Mouse (Mus musculus) heart, postnatal 0 days (tissue): ENCODE measurements around the gene Pih1d3. TPM values are rescaled to one million over a fixed set of nuclear protein-coding genes. Genes with fewer than 3 reads are reported as not detected.
A peak's percentile ranks its signal among the peaks of the same experiment; 100 is the strongest.

Experiments
- ATAC-seq: fragments of 200-750 bp; cut with Nextera tagmentation; 2 replicates; pipeline ENCODE4 v1.8.0; 2017; ENCODE audit warnings: low read depth, moderate number of reproducible peaks, moderate library complexity; ENCODE audit not compliant: insufficient read depth
- DNase-seq: peaks from one replicate; pipeline ENCODE4 v3.0.0-alpha.2; 2016; ENCODE audit warnings: low spot score
- H3K27ac ChIP-seq: fragments of 300-500 bp; sonication (generic); 2 replicates; pipeline ENCODE4 v1.5.1; 2014; ENCODE audit warnings: low read depth, mild to moderate bottlenecking
- H3K27me3 ChIP-seq: fragments of 300-500 bp; sonication (generic); 2 replicates; pipeline ENCODE4 v1.6.1; 2014; ENCODE audit warnings: low read length, mixed read lengths; ENCODE audit not compliant: control insufficient read depth, insufficient read depth
- H3K36me3 ChIP-seq: fragments of 300-500 bp; sonication (generic); replicated peaks from 2 replicates; pipeline ENCODE4 v1.6.1; 2014; ENCODE audit warnings: low read length, mixed read lengths; ENCODE audit not compliant: control insufficient read depth, insufficient read depth
- H3K4me1 ChIP-seq: fragments of 300-500 bp; sonication (generic); 2 replicates; pipeline ENCODE4 v1.6.1; 2014; ENCODE audit warnings: antibody characterized with exemption; ENCODE audit not compliant: control insufficient read depth, insufficient read depth
- H3K4me2 ChIP-seq: fragments of 300-500 bp; sonication (generic); 2 replicates; pipeline ENCODE4 v1.6.1; 2014; ENCODE audit warnings: low read depth, mild to moderate bottlenecking, low read length, moderate library complexity
- H3K4me3 ChIP-seq: fragments of 300-500 bp; sonication (generic); 2 replicates; pipeline ENCODE4 v1.5.1; 2014; ENCODE audit warnings: low read depth, low read length
- H3K9ac ChIP-seq: fragments of 300-500 bp; sonication (generic); replicated peaks from 2 replicates; pipeline ENCODE4 v1.6.1; 2014; ENCODE audit warnings: low read depth, low read length, mixed read lengths
- H3K9me3 ChIP-seq: fragments of 300-500 bp; sonication (generic); replicated peaks from 2 replicates; pipeline ENCODE4 v1.6.1; 2016; ENCODE audit warnings: low read length; ENCODE audit not compliant: control insufficient read depth
- CTCF ChIP-seq: IDR thresholded peaks from 2 replicates; pipeline ENCODE4 v1.5.1; 2016; ENCODE audit warnings: antibody characterized with exemption, control low read depth, low read depth
- EP300 ChIP-seq: IDR thresholded peaks from 2 replicates; pipeline ENCODE4 v1.6.1; 2016; ENCODE audit warnings: antibody characterized with exemption, low read depth
- WGBS: fragments of 180-500 bp; shearing (Covaris S2); extraction: QIAGEN DNeasy Blood & Tissue Kit; methylation state at CpG from one replicate; pipeline ENCODE4 v1.1.7; 2014; 5-methylcytosine and 5-hydroxymethylcytosine counted together
- polyA plus RNA-seq: library from polyadenylated mRNA; unstranded; fragments of >200 nt; fragmentation: Nextera tagmentation; extraction: Ambion mirVana; gene quantifications from 2 replicates; pipeline ENCODE4 v1.2.1, GENCODE M21; 2015
- total RNA-seq: library from RNA; depleted of rRNA; stranded (reverse); fragments of >200 nt; gene quantifications from 2 replicates; pipeline ENCODE4 v1.2.3, GENCODE M21; 2014; ENCODE audit warnings: low replicate concordance

Pih1d3 gene
- total and polyA plus RNA-seq, 2 experiments from 2014 or later, result not detected

DNA sequence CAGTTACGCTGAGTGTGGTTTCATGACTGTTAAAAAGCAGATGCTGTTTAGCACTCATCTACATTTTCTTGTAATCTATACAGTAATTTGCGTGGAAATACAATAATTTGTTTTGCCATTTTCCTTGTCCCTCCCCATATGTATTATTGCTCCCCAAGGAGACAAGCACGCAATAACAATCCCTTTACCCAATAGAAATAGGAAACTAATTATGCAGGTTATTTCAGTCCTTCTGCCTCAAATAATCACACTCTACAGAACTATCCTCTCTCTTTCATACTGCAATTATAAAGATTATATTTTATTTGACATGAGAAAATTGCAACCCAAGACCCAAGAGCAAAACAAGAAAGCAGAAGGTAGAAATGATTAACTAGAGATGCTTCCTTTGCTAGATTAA, 25.7 kb upstream of the Pih1d3 start:
- Histone ChIP-seq H3K27ac (no peak overlapping the region), H3K9ac (no peak overlapping the region), H3K36me3 (no peaks in the 10 kb centered on the region), H3K27me3 (no peaks in the 10 kb centered on the region), H3K4me2 (no peak overlapping the region), H3K4me3 (no peak overlapping the region), H3K9me3 (no peaks in the 10 kb centered on the region), H3K4me1 (no peaks in the 10 kb centered on the region)
- TF ChIP-seq EP300 (no peak), CTCF (no peak)
- DNase-seq (no peak), ATAC-seq (no peak)
- WGBS, result 84% methylated on average over 3 of the region's 3 CpGs

GRCm38 (mm10) chr1:31203771-31204170, 18.9 kb upstream of the Pih1d3 start:
- Histone ChIP-seq H3K27ac (no peak overlapping the region), H3K4me2 (no peak overlapping the region), H3K4me1 (no peaks in the 10 kb centered on the region), H3K9me3 (no peaks in the 10 kb centered on the region), H3K4me3 (no peak overlapping the region), H3K27me3 (no peaks in the 10 kb centered on the region), H3K9ac (no peak overlapping the region), H3K36me3 (no peaks in the 10 kb centered on the region)
- no peak for TF ChIP-seq EP300
- TF ChIP-seq CTCF, result no peak
- WGBS, result 77% methylated on average over 10 of the region's 10 CpGs
- no peak for ATAC-seq
- DNase-seq, result no peak

DNA sequence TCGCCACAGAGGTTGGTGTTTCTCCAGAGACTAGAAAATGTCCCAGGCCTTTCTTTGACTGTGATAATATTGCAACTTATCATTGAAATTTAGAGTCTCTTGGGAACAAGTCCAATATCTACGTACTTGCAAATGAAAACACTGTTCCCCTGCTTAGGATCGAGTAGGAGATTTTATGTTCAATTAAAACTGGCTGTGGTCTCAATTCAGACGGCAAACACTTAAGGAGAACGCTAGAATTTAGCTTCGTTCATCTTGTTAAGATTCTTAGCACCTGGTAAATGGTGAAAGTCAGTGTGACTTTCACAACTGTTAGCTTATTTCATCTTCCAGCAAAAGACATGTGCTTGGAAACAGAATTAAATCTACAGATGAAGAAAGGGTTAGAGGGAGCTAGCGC, 17.3 kb upstream of the Pih1d3 start:
- H3K9me3 ChIP-seq, result no peaks in the 10 kb centered on the region
- H3K4me2 ChIP-seq, result no peak overlapping the region
- 71% methylated on average over 7 of the region's 7 CpGs for whole genome bisulfite sequencing
- H3K27me3 ChIP-seq, result no peaks in the 10 kb centered on the region
- DNase-seq (no peak), ATAC-seq (no peak)
- H3K4me3 ChIP-seq, result no peak overlapping the region
- H3K4me1 ChIP-seq, result no peaks in the 10 kb centered on the region
- H3K9ac ChIP-seq, result no peak overlapping the region
- no peaks in the 10 kb centered on the region for H3K36me3 ChIP-seq
- H3K27ac ChIP-seq, result no peak overlapping the region
- TF ChIP-seq EP300, result no peak
- TF ChIP-seq CTCF, result no peak

DNA sequence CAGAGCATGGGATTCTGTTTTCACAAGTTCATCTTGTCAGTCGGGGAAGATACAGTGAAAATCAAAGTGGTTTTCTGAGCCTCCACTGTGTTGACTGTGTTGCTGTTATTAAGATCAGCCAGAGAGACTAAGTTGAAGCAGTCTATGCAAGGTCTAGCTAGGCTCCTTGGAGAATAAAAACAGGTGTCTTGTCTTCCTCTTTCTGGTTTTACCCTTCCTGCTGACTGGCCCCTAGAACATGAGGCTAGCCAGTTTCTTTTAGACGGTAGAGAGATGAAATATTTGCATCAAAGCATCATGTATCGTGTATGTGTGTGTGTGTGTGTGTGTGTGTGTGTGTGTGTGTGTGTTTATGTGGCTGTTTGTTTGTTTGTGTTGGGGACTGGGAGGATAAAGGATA, 16.9 kb upstream of the Pih1d3 start:
- Histone ChIP-seq H3K4me2 (no peak overlapping the region), H3K9me3 (no peaks in the 10 kb centered on the region)

DNA sequence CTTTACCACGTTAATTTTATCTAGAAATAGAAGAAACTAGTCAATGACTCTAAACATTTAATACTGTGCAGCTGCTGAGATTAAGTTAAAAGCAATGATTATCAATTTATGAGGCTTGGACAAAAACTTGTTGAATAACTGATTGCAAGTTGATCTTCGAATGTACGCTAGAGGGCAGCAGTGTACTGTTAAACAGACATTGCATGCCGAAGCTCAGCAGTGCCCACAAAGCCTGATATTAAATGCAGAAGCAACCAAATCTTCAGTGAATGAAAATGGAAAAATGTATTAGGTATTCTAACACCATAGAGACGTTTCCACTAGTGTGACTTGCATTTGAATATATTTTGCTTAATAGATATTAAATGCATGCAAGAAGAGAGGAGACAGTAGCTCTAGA, 12.5 kb upstream of the Pih1d3 start:
- Histone ChIP-seq H3K27ac (no peak overlapping the region), H3K4me2 (no peak overlapping the region), H3K27me3 (no peaks in the 10 kb centered on the region), H3K9ac (no peak overlapping the region), H3K9me3 (no peaks in the 10 kb centered on the region), H3K36me3 (no peaks in the 10 kb centered on the region), H3K4me3 (no peak overlapping the region), H3K4me1 (no peaks in the 10 kb centered on the region)
- ATAC-seq (no peak), DNase-seq (peak; percentile 67)
- 3% methylated on average over 5 of the region's 5 CpGs for WGBS
- TF ChIP-seq CTCF (peak; percentile 75), EP300 (no peak)

More for the DNA sequence above, 16.9 kb upstream of the Pih1d3 start:
- Histone ChIP-seq H3K4me3 (no peak overlapping the region), H3K27ac (no peak overlapping the region), H3K27me3 (no peaks in the 10 kb centered on the region), H3K4me1 (no peaks in the 10 kb centered on the region), H3K9ac (no peak overlapping the region), H3K36me3 (no peaks in the 10 kb centered on the region)
- DNase-seq (no peak), ATAC-seq (no peak)
- WGBS, result 59% methylated on average over 3 of the region's 3 CpGs
- TF ChIP-seq CTCF, result no peak
- TF ChIP-seq EP300, result no peak

GRCm38 (mm10) chr1:31214831-31215230, 7.8 kb upstream of the Pih1d3 start:
- H3K4me2 ChIP-seq, result no peak overlapping the region
- DNase-seq, result peak; percentile 7

More at GRCm38 (mm10) chr1:31214831-31215230, 7.8 kb upstream of the Pih1d3 start:
- H3K4me1 ChIP-seq, result no peaks in the 10 kb centered on the region
- H3K27me3 ChIP-seq, result no peaks in the 10 kb centered on the region
- no peak for ATAC-seq
- no peak overlapping the region for H3K9ac ChIP-seq
- 74% methylated on average over 1 of the region's 1 CpGs for WGBS
- no peaks in the 10 kb centered on the region for H3K36me3 ChIP-seq
- TF ChIP-seq EP300 (no peak), CTCF (no peak)
- H3K27ac ChIP-seq, result no peak overlapping the region
- H3K4me3 ChIP-seq, result no peak overlapping the region
- no peaks in the 10 kb centered on the region for H3K9me3 ChIP-seq
